Mouse (Mus musculus) midbrain, embryonic 13.5 days (tissue): ENCODE data around the gene Olig2. TPM values are rescaled to one million over a fixed set of nuclear protein-coding genes. Genes with fewer than 3 reads are reported as not detected.

ENCODE experiments used
- ATAC-seq: fragments of 200-750 bp; cut with Nextera tagmentation; 2 replicates; pipeline ENCODE4 v1.8.0; 2017; ENCODE audit warnings: mild to moderate bottlenecking, moderate TSS enrichment, moderate library complexity
- H3K27ac ChIP-seq: fragments of 300-500 bp; sonication (generic); 2 replicates; pipeline ENCODE4 v1.5.1; 2015; ENCODE audit warnings: inconsistent platforms, mild to moderate bottlenecking, moderate library complexity
- H3K27me3 ChIP-seq: fragments of 300-500 bp; sonication (generic); 2 replicates; pipeline ENCODE4 v1.6.1; 2015; ENCODE audit warnings: mild to moderate bottlenecking, inconsistent platforms
- H3K36me3 ChIP-seq: fragments of 300-500 bp; sonication (generic); 2 replicates; pipeline ENCODE4 v1.6.1; 2015; ENCODE audit warnings: mild to moderate bottlenecking, inconsistent platforms
- H3K4me1 ChIP-seq: fragments of 300-500 bp; sonication (generic); replicated peaks from 2 replicates; pipeline ENCODE4 v1.6.1; 2015; ENCODE audit warnings: inconsistent platforms
- H3K4me2 ChIP-seq: fragments of 300-500 bp; sonication (generic); replicated peaks from 2 replicates; pipeline ENCODE4 v1.6.1; 2015; ENCODE audit warnings: moderate library complexity, mild to moderate bottlenecking, inconsistent platforms
- H3K4me3 ChIP-seq: fragments of 300-500 bp; sonication (generic); replicated peaks from 2 replicates; pipeline ENCODE4 v1.5.1; 2015; ENCODE audit warnings: mild to moderate bottlenecking, inconsistent platforms
- H3K9ac ChIP-seq: fragments of 300-500 bp; sonication (generic); replicated peaks from 2 replicates; pipeline ENCODE4 v1.6.1; 2015; ENCODE audit warnings: mild to moderate bottlenecking, inconsistent platforms
- H3K9me3 ChIP-seq: fragments of 300-500 bp; sonication (generic); 2 replicates; pipeline ENCODE4 v1.6.1; 2016; ENCODE audit warnings: mild to moderate bottlenecking, inconsistent platforms
- WGBS: fragments of 180-500 bp; shearing (Covaris S2); methylation state at CpG from one replicate; pipeline ENCODE4 v1.1.7; 2015; 5-methylcytosine and 5-hydroxymethylcytosine counted together
- polyA plus RNA-seq: library from polyadenylated mRNA; unstranded; fragments of >200 nt; fragmentation: Nextera tagmentation; extraction: Ambion mirVana; gene quantifications from 2 replicates; pipeline ENCODE4 v1.2.1, GENCODE M21; 2015

The Olig2 gene
- polyA plus RNA-seq = 2.8 and 4.2 TPM in 2 replicates

- no peaks in the 10 kb centered on the region for H3K9me3 ChIP-seq
- peak within 1 kb of the TSS; percentile 34 for H3K4me3 ChIP-seq
- WGBS = under 1% methylated on average over 53 of the region's 53 CpGs
- H3K9ac ChIP-seq = peak within 1 kb of the TSS; percentile 30
- peaks cover 100% of the 10 kb centered on the region for H3K27me3 ChIP-seq
- no peak within 1 kb of the TSS; the same call in 1 of the 2 replicates for H3K27ac ChIP-seq
- H3K4me2 ChIP-seq = peak within 1 kb of the TSS; percentile 49
- peak; percentile 84 for ATAC-seq
- H3K4me1 ChIP-seq = peaks cover 72% of the 10 kb centered on the region
- no peaks in the 10 kb centered on the region for H3K36me3 ChIP-seq
Observed at GRCm38 (mm10) chr16:91225233-91226037, at the start of gene Olig2. Gene Olig2 (plus strand): TSS chr16:91225457.

- peaks cover 91% of the 10 kb centered on the region for H3K27me3 ChIP-seq
Observed at GRCm38 (mm10) chr16:91175892-91176291, 49.4 kb upstream of the Olig2 start.

GRCm38 (mm10) chr16:91187046-91187445 lies 38.2 kb upstream of the Olig2 start:
- ATAC-seq = no peak
- H3K9ac ChIP-seq = no peak overlapping the region
- WGBS = 65% methylated on average over 8 of the region's 8 CpGs
- peaks cover 74% of the 10 kb centered on the region for H3K27me3 ChIP-seq
- H3K27ac ChIP-seq = no peak overlapping the region
- no peak overlapping the region for H3K4me3 ChIP-seq
- H3K4me2 ChIP-seq = no peak overlapping the region
- 0 out of 2 replicates have a peak, but pooled peaks cover 3% of the 10 kb centered on the region for H3K4me1 ChIP-seq
- H3K9me3 ChIP-seq = no peaks in the 10 kb centered on the region
- no peaks in the 10 kb centered on the region for H3K36me3 ChIP-seq

More at GRCm38 (mm10) chr16:91175892-91176291, 49.4 kb upstream of the Olig2 start:
- Histone ChIP-seq H3K9me3 (no peaks in the 10 kb centered on the region), H3K4me2 (no peak overlapping the region), H3K27ac (no peak overlapping the region), H3K9ac (no peak overlapping the region), H3K36me3 (no peaks in the 10 kb centered on the region), H3K4me3 (no peak overlapping the region), H3K4me1 (peaks cover 35% of the 10 kb centered on the region)
- no peak for ATAC-seq
- WGBS = 69% methylated on average over 8 of the region's 8 CpGs

GRCm38 (mm10) chr16:91187662-91188061 lies 37.6 kb upstream of the Olig2 start:
- Histone ChIP-seq H3K9me3 (no peaks in the 10 kb centered on the region), H3K27me3 (peaks cover 71% of the 10 kb centered on the region), H3K4me2 (no peak overlapping the region), H3K4me3 (no peak overlapping the region), H3K9ac (no peak overlapping the region), H3K36me3 (no peaks in the 10 kb centered on the region), H3K27ac (no peak overlapping the region), H3K4me1 (peaks cover 8% of the 10 kb centered on the region)
- no peak for ATAC-seq
- 75% methylated on average over 10 of the region's 10 CpGs for WGBS

- no peak overlapping the region for H3K4me2 ChIP-seq
- peaks cover 14% of the 10 kb centered on the region for H3K4me1 ChIP-seq
- no peak overlapping the region for H3K9ac ChIP-seq
- no peak overlapping the region for H3K4me3 ChIP-seq
- 96% methylated on average over 12 of the region's 12 CpGs for WGBS
- H3K9me3 ChIP-seq = no peaks in the 10 kb centered on the region
- no peak for ATAC-seq
- H3K27me3 ChIP-seq = peaks cover 65% of the 10 kb centered on the region
- H3K36me3 ChIP-seq = no peaks in the 10 kb centered on the region
- H3K27ac ChIP-seq = no peak overlapping the region
Observed at GRCm38 (mm10) chr16:91188304-91188703, 37.0 kb upstream of the Olig2 start.

GRCm38 (mm10) chr16:91191233-91191632 lies 34.0 kb upstream of the Olig2 start:
- ATAC-seq = no peak; the same call in 1 of the 2 replicates
- Histone ChIP-seq H3K27ac (no peak overlapping the region), H3K9ac (no peak overlapping the region), H3K9me3 (no peaks in the 10 kb centered on the region), H3K4me3 (no peak overlapping the region), H3K4me1 (peaks cover 16% of the 10 kb centered on the region), H3K27me3 (peaks cover 59% of the 10 kb centered on the region), H3K36me3 (no peaks in the 10 kb centered on the region), H3K4me2 (no peak overlapping the region)
- WGBS = 66% methylated on average over 6 of the region's 6 CpGs

GRCm38 (mm10) chr16:91191663-91192237 lies 33.5 kb upstream of the Olig2 start:
- H3K4me1 ChIP-seq = peaks cover 16% of the 10 kb centered on the region
- H3K27ac ChIP-seq = 0 out of 2 replicates have a peak overlapping the region, but pooled peaks have one; percentile 0
- no peaks in the 10 kb centered on the region for H3K9me3 ChIP-seq
- ATAC-seq = no peak
- H3K9ac ChIP-seq = no peak overlapping the region
- H3K4me2 ChIP-seq = no peak overlapping the region
- H3K27me3 ChIP-seq = peaks cover 59% of the 10 kb centered on the region
- H3K36me3 ChIP-seq = no peaks in the 10 kb centered on the region
- no peak overlapping the region for H3K4me3 ChIP-seq
- WGBS = 60% methylated on average over 9 of the region's 9 CpGs

GRCm38 (mm10) chr16:91192672-91193354 lies 32.4 kb upstream of the Olig2 start:
- Histone ChIP-seq H3K4me1 (peaks cover 16% of the 10 kb centered on the region), H3K36me3 (no peaks in the 10 kb centered on the region), H3K9ac (no peak overlapping the region), H3K4me3 (no peak overlapping the region), H3K4me2 (peak overlapping the region; percentile 13), H3K9me3 (peaks cover 7% of the 10 kb centered on the region), H3K27ac (0 out of 2 replicates have a peak overlapping the region, but pooled peaks have one; percentile 0), H3K27me3 (peaks cover 55% of the 10 kb centered on the region)
- WGBS = 6% methylated on average over 15 of the region's 15 CpGs
- ATAC-seq = peak; percentile 74; the same call in 1 of the 2 replicates

- Histone ChIP-seq H3K27ac (no peak overlapping the region), H3K4me2 (no peak overlapping the region), H3K27me3 (peaks cover 26% of the 10 kb centered on the region), H3K4me1 (no peaks in the 10 kb centered on the region), H3K36me3 (no peaks in the 10 kb centered on the region), H3K9me3 (peaks cover 7% of the 10 kb centered on the region), H3K4me3 (no peak overlapping the region), H3K9ac (no peak overlapping the region)
- 93% methylated on average over 7 of the region's 7 CpGs for WGBS
- ATAC-seq = no peak
Observed at GRCm38 (mm10) chr16:91199815-91200214, 25.4 kb upstream of the Olig2 start.

GRCm38 (mm10) chr16:91202989-91203388 lies 22.3 kb upstream of the Olig2 start:
- Histone ChIP-seq H3K4me1 (peaks cover 16% of the 10 kb centered on the region), H3K4me2 (no peak overlapping the region), H3K4me3 (no peak overlapping the region), H3K9ac (no peak overlapping the region), H3K9me3 (no peaks in the 10 kb centered on the region; the same call in 1 of the 2 replicates), H3K36me3 (no peaks in the 10 kb centered on the region), H3K27ac (no peak overlapping the region), H3K27me3 (peaks cover 42% of the 10 kb centered on the region)
- ATAC-seq = no peak; the same call in 1 of the 2 replicates
- 92% methylated on average over 3 of the region's 3 CpGs for WGBS

GRCm38 (mm10) chr16:91206371-91206770 lies 18.9 kb upstream of the Olig2 start:
- Histone ChIP-seq H3K4me1 (peaks cover 25% of the 10 kb centered on the region), H3K9me3 (no peaks in the 10 kb centered on the region; the same call in 1 of the 2 replicates), H3K36me3 (no peaks in the 10 kb centered on the region), H3K9ac (no peak overlapping the region), H3K27me3 (peaks cover 51% of the 10 kb centered on the region), H3K4me3 (no peak overlapping the region), H3K4me2 (no peak overlapping the region), H3K27ac (no peak overlapping the region)
- peak; percentile 35; the same call in 1 of the 2 replicates for ATAC-seq
- WGBS = 28% methylated on average over 1 of the region's 1 CpGs

GRCm38 (mm10) chr16:91217077-91217476 lies 8.2 kb upstream of the Olig2 start:
- Histone ChIP-seq H3K9me3 (peaks cover 2% of the 10 kb centered on the region; the same call in 1 of the 2 replicates), H3K4me1 (peaks cover 19% of the 10 kb centered on the region), H3K4me2 (no peak overlapping the region), H3K27me3 (peaks cover 100% of the 10 kb centered on the region), H3K36me3 (no peaks in the 10 kb centered on the region), H3K9ac (no peak overlapping the region), H3K4me3 (no peak overlapping the region), H3K27ac (no peak overlapping the region)
- no peak for ATAC-seq
- WGBS = 41% methylated on average over 6 of the region's 6 CpGs
